Mouse (Mus musculus) kidney, postnatal 0 days (tissue): ENCODE measurements around the gene Jmjd8. TPM values are rescaled to one million over a fixed set of nuclear protein-coding genes. Genes with fewer than 3 reads are reported as not detected.
A peak's percentile ranks its signal among the peaks of the same experiment; 100 is the strongest.

Experiments used
- ATAC-seq: fragments of 200-750 bp; cut with Nextera tagmentation; replicated peaks from 2 replicates; pipeline ENCODE4 v1.8.0; 2017; ENCODE audit warnings: low read depth, moderate number of reproducible peaks, moderate TSS enrichment, moderate library complexity; ENCODE audit not compliant: low FRiP score
- DNase-seq: peaks from one replicate; pipeline ENCODE4 v3.0.0-alpha.2; 2016; ENCODE audit warnings: low spot score
- H3K27ac ChIP-seq: fragments of 300-500 bp; sonication (generic); 2 replicates; pipeline ENCODE4 v1.5.1; 2014; ENCODE audit warnings: mild to moderate bottlenecking
- H3K27me3 ChIP-seq: fragments of 300-500 bp; sonication (generic); 2 replicates; pipeline ENCODE4 v1.6.1; 2014; ENCODE audit warnings: low read length, mixed read lengths; ENCODE audit not compliant: insufficient read depth
- H3K36me3 ChIP-seq: fragments of 300-500 bp; sonication (generic); 2 replicates; pipeline ENCODE4 v1.6.1; 2014; ENCODE audit warnings: low read length, mixed read lengths; ENCODE audit not compliant: insufficient read depth
- H3K4me1 ChIP-seq: fragments of 300-500 bp; sonication (generic); replicated peaks from 2 replicates; pipeline ENCODE4 v1.6.1; 2014; ENCODE audit warnings: antibody characterized with exemption, low read length, mixed read lengths; ENCODE audit not compliant: insufficient read depth
- H3K4me2 ChIP-seq: fragments of 300-500 bp; sonication (generic); 2 replicates; pipeline ENCODE4 v1.6.1; 2014; ENCODE audit warnings: mild to moderate bottlenecking, low read length, moderate library complexity, mixed read lengths
- H3K4me3 ChIP-seq: fragments of 300-500 bp; sonication (generic); replicated peaks from 2 replicates; pipeline ENCODE4 v1.5.1; 2014; ENCODE audit warnings: low read depth, low read length
- H3K9ac ChIP-seq: fragments of 300-500 bp; sonication (generic); 2 replicates; pipeline ENCODE4 v1.6.1; 2014; ENCODE audit warnings: low read depth, low read length
- H3K9me3 ChIP-seq: fragments of 300-500 bp; sonication (generic); replicated peaks from 2 replicates; pipeline ENCODE4 v1.6.1; 2016; ENCODE audit warnings: low read length, inconsistent platforms, mixed read lengths
- CTCF ChIP-seq: IDR thresholded peaks from 2 replicates; pipeline ENCODE4 v1.5.1; 2016; ENCODE audit warnings: antibody characterized with exemption, low read depth, mild to moderate bottlenecking, moderate library complexity
- WGBS: fragments of 180-500 bp; shearing (Covaris S2); extraction: QIAGEN DNeasy Blood & Tissue Kit; methylation state at CpG from one replicate; pipeline ENCODE4 v1.1.7; 2014; 5-methylcytosine and 5-hydroxymethylcytosine counted together
- polyA plus RNA-seq: library from polyadenylated mRNA; unstranded; fragments of >200 nt; fragmentation: Nextera tagmentation; extraction: Ambion mirVana; gene quantifications from 2 replicates; pipeline ENCODE4 v1.2.1, GENCODE M21; 2015

Gene Jmjd8
- polyA plus RNA-seq, 1 experiment from 2014 or later: 53.1 TPM

DNA sequence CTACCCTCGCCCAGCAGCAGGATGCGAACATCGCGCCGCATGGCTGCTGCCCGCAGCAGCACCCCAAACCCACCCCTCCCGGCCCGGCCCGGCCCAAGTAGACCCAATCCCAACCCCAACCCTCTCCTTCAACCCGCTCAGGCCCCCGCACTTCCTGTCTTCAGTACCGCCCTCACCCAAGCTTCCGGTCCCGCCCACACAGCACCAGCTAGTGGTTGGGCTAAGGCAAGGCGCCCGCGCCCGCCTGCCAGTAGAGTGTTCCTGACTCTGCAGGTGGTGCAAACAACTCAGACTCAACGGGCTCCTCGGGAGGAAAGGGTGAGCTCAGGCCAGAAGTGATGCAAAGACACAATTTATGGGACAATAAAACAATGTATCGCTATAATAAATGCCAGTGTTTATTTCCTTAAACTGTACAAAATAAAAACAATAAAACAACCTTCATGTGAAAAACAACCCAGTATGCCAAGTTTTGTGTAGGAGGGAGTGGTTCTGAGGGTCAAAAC, 15.8 kb downstream of the Jmjd8 start, which contains the start of gene Rhot2:
Rhot2 (minus strand) TSS at position 456 of the 506 bp plus-strand sequence.
- peak within 1 kb of the TSS; percentile 89 for H3K27ac ChIP-seq
- peak within 1 kb of the TSS; percentile 98 for H3K4me2 ChIP-seq
- H3K4me3 ChIP-seq: peak within 1 kb of the TSS; percentile 86
- DNase-seq: peak; percentile 97
- peaks cover 32% of the 10 kb centered on the region for H3K36me3 ChIP-seq
- 1% methylated on average over 21 of the region's 21 CpGs for WGBS
- H3K27me3 ChIP-seq: no peaks in the 10 kb centered on the region
- H3K9me3 ChIP-seq: no peaks in the 10 kb centered on the region
- peaks cover 5% of the 10 kb centered on the region for H3K4me1 ChIP-seq
- TF ChIP-seq CTCF: peak; percentile 77
- ATAC-seq: peak; percentile 91
- peak within 1 kb of the TSS; percentile 84 for H3K9ac ChIP-seq

DNA sequence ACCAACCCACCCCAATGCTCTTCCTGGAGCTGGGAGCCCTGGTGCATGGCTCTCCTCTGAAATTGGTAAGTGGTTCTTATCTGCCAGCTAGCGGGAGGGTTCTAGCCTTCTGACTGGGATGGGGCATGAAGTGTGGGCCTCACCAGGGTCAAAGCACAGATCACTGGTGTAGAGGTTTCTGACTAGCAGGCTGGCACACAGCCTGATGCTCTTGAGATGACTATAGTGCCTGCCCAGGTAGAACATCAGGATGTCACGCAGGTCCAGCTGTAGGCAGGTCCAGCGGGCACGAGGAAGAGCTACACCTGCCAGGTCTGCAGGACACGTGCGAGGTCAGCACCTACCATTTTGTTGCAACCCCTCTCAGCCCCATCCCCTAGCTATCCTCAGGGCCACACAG, 31.6 kb downstream of the Jmjd8 start:
- 90% methylated on average over 6 of the region's 6 CpGs for WGBS
- H3K9me3 ChIP-seq: no peaks in the 10 kb centered on the region
- H3K36me3 ChIP-seq: 0 out of 2 replicates have a peak, but pooled peaks cover 6% of the 10 kb centered on the region

DNA sequence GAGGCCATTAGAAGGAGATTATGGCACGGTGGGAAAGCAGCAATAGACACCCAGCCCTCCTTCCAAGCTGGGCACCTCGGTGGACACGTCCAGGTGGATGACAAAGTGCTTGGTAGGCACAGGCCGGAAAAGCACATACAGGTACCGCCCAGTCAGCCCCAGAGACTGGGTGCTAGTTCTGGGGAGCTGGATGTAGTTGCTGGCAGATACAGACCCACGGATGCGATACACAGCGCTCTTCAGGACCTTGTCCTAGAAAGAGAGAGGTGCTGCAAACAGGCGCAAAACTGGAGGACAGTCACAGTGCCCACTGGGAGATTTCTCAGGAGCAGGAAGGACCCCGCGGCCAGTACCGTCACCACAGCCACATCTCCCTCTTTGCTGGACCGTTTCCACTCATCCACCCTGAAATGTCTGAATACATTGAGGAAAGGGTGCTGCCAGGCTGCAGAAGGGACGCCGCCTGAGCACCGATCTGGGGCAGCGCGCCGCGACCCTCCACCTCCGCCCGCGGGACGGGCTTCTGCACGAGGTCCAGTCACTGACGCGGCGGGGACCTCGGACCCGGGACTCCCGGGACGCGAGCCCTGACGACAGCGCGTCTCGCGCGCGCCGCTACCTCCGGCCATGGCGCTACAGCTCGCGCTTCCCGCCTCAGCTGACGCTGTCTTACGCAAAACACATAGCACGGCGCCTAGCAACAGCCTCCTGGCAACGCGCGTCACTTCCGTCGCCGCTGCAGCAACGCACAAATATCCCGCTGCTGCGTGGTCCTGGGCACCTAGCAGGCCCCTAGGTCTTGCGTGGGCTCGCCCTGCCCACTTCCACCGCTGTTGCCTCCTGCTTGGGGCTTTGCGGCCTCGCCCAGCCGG, 32.4 kb downstream of the Jmjd8 start, which contains the start of gene Wdr90:
Wdr90 (minus strand) TSS at position 670 of the 872 bp plus-strand sequence.
- Histone ChIP-seq H3K27ac (peak within 1 kb of the TSS; percentile 82), H3K9ac (peak within 1 kb of the TSS; percentile 71), H3K9me3 (no peaks in the 10 kb centered on the region), H3K4me2 (peak within 1 kb of the TSS; percentile 96), H3K4me3 (peak within 1 kb of the TSS; percentile 65), H3K36me3 (no peaks in the 10 kb centered on the region), H3K4me1 (peaks cover 5% of the 10 kb centered on the region), H3K27me3 (no peaks in the 10 kb centered on the region)
- DNase-seq (peak; percentile 95), ATAC-seq (peak; percentile 86)
- TF ChIP-seq CTCF: peak; percentile 30; the same call in 1 of the 2 replicates
- WGBS: 2% methylated on average over 65 of the region's 65 CpGs

More for the DNA sequence above, 31.6 kb downstream of the Jmjd8 start:
- Histone ChIP-seq H3K27ac (no peak overlapping the region), H3K4me1 (peaks cover 5% of the 10 kb centered on the region), H3K9ac (peak overlapping the region; percentile 71; the same call in 1 of the 2 replicates), H3K27me3 (no peaks in the 10 kb centered on the region), H3K4me3 (peak overlapping the region; percentile 65; the same call in 1 of the 2 replicates), H3K4me2 (no peak overlapping the region; the same call in 1 of the 2 replicates)
- DNase-seq: no peak
- no peak for ATAC-seq
- no peak for TF ChIP-seq CTCF

DNA sequence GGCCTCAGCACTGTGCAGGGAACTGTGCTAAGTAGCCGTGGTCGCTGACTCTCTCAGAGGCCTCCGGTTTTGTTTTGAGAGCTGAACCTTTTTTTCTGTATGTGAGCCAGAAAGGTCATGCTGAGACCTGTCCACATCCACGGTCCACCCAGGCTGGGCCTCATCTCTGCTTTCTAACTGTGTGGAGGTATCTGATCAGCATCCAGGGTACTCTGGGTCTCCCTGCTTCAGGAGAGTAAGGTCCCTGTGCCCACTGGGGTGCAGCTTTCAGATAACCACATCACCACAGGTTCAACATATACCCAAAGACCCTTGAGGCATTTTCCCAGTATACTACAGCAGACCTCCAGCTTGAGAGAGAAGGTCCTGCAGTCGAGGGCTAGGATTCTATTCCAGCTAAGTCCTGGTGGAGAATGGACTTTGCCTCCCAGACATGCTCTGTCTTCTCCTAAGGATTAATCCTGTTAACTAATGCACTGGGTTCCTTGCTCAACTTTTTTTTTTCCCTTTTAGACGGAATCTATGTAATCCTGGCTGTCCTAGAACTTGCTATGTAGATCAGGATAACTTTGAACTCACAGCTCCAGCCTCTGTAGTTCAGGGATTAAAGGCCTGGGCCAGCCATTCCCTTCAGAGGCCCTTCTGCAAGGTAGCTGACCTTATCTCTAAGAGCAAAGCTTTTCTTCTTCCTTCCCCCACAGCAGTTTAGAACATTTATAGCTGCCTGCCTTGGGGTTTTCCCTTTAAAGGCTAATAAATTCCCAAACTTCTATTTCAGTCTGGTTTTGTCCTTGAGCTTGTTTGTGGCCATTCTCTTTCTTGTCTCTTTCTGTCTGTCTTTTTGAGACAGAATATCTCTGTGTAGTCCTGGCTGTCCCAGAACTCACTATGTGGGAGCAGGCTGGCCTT, 33.3 kb downstream of the Jmjd8 start:
- TF ChIP-seq CTCF: no peak
- H3K4me1 ChIP-seq: peaks cover 5% of the 10 kb centered on the region
- peak overlapping the region; percentile 71 for H3K9ac ChIP-seq
- peak overlapping the region; percentile 82 for H3K27ac ChIP-seq
- ATAC-seq (peak; percentile 6; the same call in 1 of the 2 replicates), DNase-seq (no peak)
- H3K27me3 ChIP-seq: no peaks in the 10 kb centered on the region
- H3K4me2 ChIP-seq: peak overlapping the region; percentile 96
- peak overlapping the region; percentile 65 for H3K4me3 ChIP-seq
- WGBS: 10% methylated on average over 6 of the region's 6 CpGs
- H3K9me3 ChIP-seq: no peaks in the 10 kb centered on the region
- no peaks in the 10 kb centered on the region for H3K36me3 ChIP-seq

DNA sequence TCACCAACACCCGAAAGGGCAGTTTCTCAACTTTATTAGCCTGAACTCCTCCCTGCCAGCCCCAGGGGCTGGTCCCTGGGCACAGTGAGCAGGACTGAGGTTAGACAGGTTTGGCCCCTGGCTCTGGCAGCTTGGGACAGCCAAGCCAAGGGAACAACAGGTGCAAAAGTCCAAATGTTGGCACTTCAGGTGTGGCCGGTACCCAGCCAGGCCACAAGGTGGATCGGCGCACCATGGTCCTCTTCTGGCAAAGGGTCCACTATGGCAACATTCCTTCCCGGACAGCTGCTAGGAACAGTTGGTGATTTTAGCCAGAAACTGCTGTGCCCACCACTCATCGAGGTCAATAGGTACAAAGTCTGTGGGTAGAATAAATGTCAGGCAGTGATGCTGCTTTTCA, 35.0 kb downstream of the Jmjd8 start:
- no peak overlapping the region for H3K27ac ChIP-seq
- H3K9ac ChIP-seq: no peak overlapping the region
- DNase-seq (no peak), ATAC-seq (no peak)
- no peak overlapping the region for H3K4me2 ChIP-seq
- H3K4me1 ChIP-seq: peaks cover 13% of the 10 kb centered on the region
- no peaks in the 10 kb centered on the region for H3K36me3 ChIP-seq
- H3K4me3 ChIP-seq: no peak overlapping the region
- H3K9me3 ChIP-seq: no peaks in the 10 kb centered on the region
- TF ChIP-seq CTCF: no peak; the same call in 1 of the 2 replicates
- WGBS: 81% methylated on average over 6 of the region's 6 CpGs
- no peaks in the 10 kb centered on the region for H3K27me3 ChIP-seq
